Mouse (Mus musculus) lung, embryonic 14.5 days (tissue): ENCODE data around the gene Sh3tc1. TPM values are rescaled to one million over a fixed set of nuclear protein-coding genes. Genes with fewer than 3 reads are reported as not detected.

ENCODE experiments used
- ATAC-seq: fragments of 200-750 bp; cut with Nextera tagmentation; 2 replicates; pipeline ENCODE4 v1.8.0; 2017; ENCODE audit warnings: mild to moderate bottlenecking, moderate TSS enrichment, moderate library complexity; ENCODE audit not compliant: insufficient read depth
- DNase-seq: peaks from one replicate; pipeline ENCODE4 v3.0.0-alpha.2; 2015
- H3K27ac ChIP-seq: fragments of 300-500 bp; sonication (generic); 2 replicates; pipeline ENCODE4 v1.5.1; 2014; ENCODE audit warnings: low read depth, mild to moderate bottlenecking, moderate library complexity
- H3K27me3 ChIP-seq: fragments of 300-500 bp; sonication (generic); 2 replicates; pipeline ENCODE4 v1.6.1; 2014; ENCODE audit warnings: low read length, control low read depth; ENCODE audit not compliant: insufficient read depth
- H3K36me3 ChIP-seq: fragments of 300-500 bp; sonication (generic); 2 replicates; pipeline ENCODE4 v1.6.1; 2014; ENCODE audit warnings: control low read depth; ENCODE audit not compliant: insufficient read depth
- H3K4me1 ChIP-seq: fragments of 300-500 bp; sonication (generic); 2 replicates; pipeline ENCODE4 v1.6.1; 2014; ENCODE audit warnings: antibody characterized with exemption, control low read depth; ENCODE audit not compliant: insufficient read depth
- H3K4me2 ChIP-seq: fragments of 300-500 bp; sonication (generic); 2 replicates; pipeline ENCODE4 v1.6.1; 2014; ENCODE audit warnings: mild to moderate bottlenecking
- H3K4me3 ChIP-seq: fragments of 300-500 bp; sonication (generic); 2 replicates; pipeline ENCODE4 v1.5.1; 2014; ENCODE audit warnings: low read depth, low read length
- H3K9ac ChIP-seq: fragments of 300-500 bp; sonication (generic); 2 replicates; pipeline ENCODE4 v1.6.1; 2014
- H3K9me3 ChIP-seq: fragments of 300-500 bp; sonication (generic); 2 replicates; pipeline ENCODE4 v1.6.1; 2016; ENCODE audit warnings: low read depth, low read length, control low read depth
- CTCF ChIP-seq: IDR thresholded peaks from 2 replicates; pipeline ENCODE4 v1.5.1; 2016; ENCODE audit warnings: antibody characterized with exemption, low read depth
- WGBS: fragments of 180-500 bp; shearing (Covaris S2); extraction: QIAGEN DNeasy Blood & Tissue Kit; methylation state at CpG from one replicate; pipeline ENCODE4 v1.1.7; 2014; 5-methylcytosine and 5-hydroxymethylcytosine counted together
- polyA plus RNA-seq: library from polyadenylated mRNA; unstranded; fragments of >200 nt; fragmentation: Nextera tagmentation; extraction: Ambion mirVana; gene quantifications from 2 replicates; pipeline ENCODE4 v1.2.1, GENCODE M21; 2014

Sh3tc1 gene
- polyA plus RNA-seq, 1 experiment from 2014 or later = 8.7 TPM

DNA sequence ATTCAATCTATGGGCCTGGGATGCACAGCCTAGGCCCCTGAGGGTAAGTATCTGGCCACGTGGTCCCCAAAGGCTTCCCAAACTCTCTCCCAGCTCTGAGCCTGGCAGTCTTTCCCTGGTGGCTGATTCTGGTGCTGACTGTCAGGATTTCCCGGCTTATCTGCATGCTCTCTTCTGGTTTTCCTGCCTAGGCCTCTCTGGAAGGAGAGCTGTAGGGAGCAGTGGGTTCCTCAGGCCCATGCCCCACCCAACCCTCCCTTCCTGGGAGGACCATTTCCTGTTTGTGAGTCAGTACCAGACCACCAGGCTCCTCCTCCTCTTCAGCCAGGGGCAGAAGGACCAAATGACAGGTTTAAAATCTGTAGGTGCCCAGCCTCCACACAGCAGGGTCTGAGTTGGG, 17.1 kb downstream of the Sh3tc1 start:
- DNase-seq (no peak), ATAC-seq (no peak)
- 0 out of 2 replicates have a peak, but pooled peaks cover 6% of the 10 kb centered on the region for H3K4me1 ChIP-seq
- no peak overlapping the region for H3K4me3 ChIP-seq
- H3K4me2 ChIP-seq = no peak overlapping the region
- no peaks in the 10 kb centered on the region for H3K27me3 ChIP-seq
- TF ChIP-seq CTCF = no peak
- H3K9me3 ChIP-seq = no peaks in the 10 kb centered on the region
- WGBS = 30% methylated on average over 2 of the region's 2 CpGs
- no peak overlapping the region for H3K9ac ChIP-seq
- H3K27ac ChIP-seq = no peak overlapping the region
- H3K36me3 ChIP-seq = no peaks in the 10 kb centered on the region

DNA sequence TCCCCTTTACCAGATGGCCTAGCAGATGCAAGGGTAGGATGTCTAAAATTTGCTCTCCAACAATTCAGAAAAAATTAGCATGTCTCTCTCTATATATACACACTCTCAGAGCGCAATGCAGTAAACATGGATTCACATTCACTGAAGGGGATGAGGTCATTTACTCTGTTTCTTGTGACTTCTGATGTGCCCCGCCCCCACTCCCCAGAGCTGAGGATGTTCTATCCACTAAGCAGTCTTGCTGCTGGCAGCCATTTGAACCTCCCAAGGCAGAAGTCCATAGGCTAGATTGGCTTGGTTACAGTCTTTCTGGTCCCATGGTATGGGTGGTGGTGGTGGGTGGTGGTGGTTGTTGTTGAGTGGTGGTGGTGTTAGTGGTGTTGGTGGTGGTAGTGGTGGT, 17.9 kb downstream of the Sh3tc1 start:
- H3K4me3 ChIP-seq = no peak overlapping the region
- H3K4me1 ChIP-seq = 0 out of 2 replicates have a peak, but pooled peaks cover 6% of the 10 kb centered on the region
- H3K27me3 ChIP-seq = no peaks in the 10 kb centered on the region
- H3K27ac ChIP-seq = no peak overlapping the region
- 81% methylated on average over 2 of the region's 2 CpGs for WGBS
- no peaks in the 10 kb centered on the region for H3K36me3 ChIP-seq
- H3K9me3 ChIP-seq = no peaks in the 10 kb centered on the region
- ATAC-seq (no peak), DNase-seq (no peak)
- TF ChIP-seq CTCF = no peak
- no peak overlapping the region for H3K9ac ChIP-seq
- H3K4me2 ChIP-seq = no peak overlapping the region

- Histone ChIP-seq H3K36me3 (no peaks in the 10 kb centered on the region), H3K27ac (no peak overlapping the region), H3K4me3 (no peak overlapping the region), H3K4me1 (0 out of 2 replicates have a peak, but pooled peaks cover 6% of the 10 kb centered on the region), H3K9ac (no peak overlapping the region), H3K27me3 (no peaks in the 10 kb centered on the region), H3K9me3 (no peaks in the 10 kb centered on the region), H3K4me2 (no peak overlapping the region)
- ATAC-seq (no peak), DNase-seq (peak; percentile 72)
- WGBS = 78% methylated on average over 1 of the region's 1 CpGs
- no peak for TF ChIP-seq CTCF
Measured at GRCm38 (mm10) chr5:35719880-35720279, 19.9 kb downstream of the Sh3tc1 start.

- Histone ChIP-seq H3K4me3 (no peak overlapping the region), H3K9ac (no peak overlapping the region), H3K36me3 (no peaks in the 10 kb centered on the region), H3K9me3 (no peaks in the 10 kb centered on the region), H3K27me3 (no peaks in the 10 kb centered on the region), H3K27ac (no peak overlapping the region), H3K4me1 (0 out of 2 replicates have a peak, but pooled peaks cover 6% of the 10 kb centered on the region), H3K4me2 (no peak overlapping the region)
- ATAC-seq (no peak), DNase-seq (no peak)
- no peak for TF ChIP-seq CTCF
Measured at GRCm38 (mm10) chr5:35719343-35719742, 20.4 kb downstream of the Sh3tc1 start.

- H3K4me1 ChIP-seq = 0 out of 2 replicates have a peak, but pooled peaks cover 6% of the 10 kb centered on the region
- H3K4me2 ChIP-seq = no peak overlapping the region
- H3K9ac ChIP-seq = no peak overlapping the region
- WGBS = 67% methylated on average over 11 of the region's 11 CpGs
- H3K27me3 ChIP-seq = no peaks in the 10 kb centered on the region
- DNase-seq (no peak), ATAC-seq (no peak)
- TF ChIP-seq CTCF = no peak
- no peaks in the 10 kb centered on the region for H3K9me3 ChIP-seq
- no peaks in the 10 kb centered on the region for H3K36me3 ChIP-seq
- no peak overlapping the region for H3K27ac ChIP-seq
- H3K4me3 ChIP-seq = no peak overlapping the region
Measured at GRCm38 (mm10) chr5:35718817-35719216, 21.0 kb downstream of the Sh3tc1 start.

DNA sequence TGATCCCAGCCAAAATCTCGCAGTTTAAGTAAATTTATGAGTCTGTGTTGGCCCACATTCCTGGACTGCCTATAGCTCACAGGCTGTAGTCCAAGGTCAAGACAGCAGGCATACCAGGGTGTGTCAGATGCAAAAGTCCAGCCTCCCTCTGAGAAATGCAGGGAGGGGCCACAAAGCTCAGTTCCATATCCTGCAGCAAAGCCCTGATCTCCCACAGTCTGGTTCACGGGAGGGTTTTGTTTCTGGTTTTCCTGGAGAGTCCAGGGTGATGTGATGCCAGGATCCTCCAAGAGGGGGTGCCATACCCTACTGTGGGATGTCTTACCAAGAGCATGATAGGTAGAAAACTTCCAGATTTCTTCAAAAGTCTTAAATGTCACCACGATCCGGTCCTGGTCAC, 21.8 kb downstream of the Sh3tc1 start:
- Histone ChIP-seq H3K9me3 (no peaks in the 10 kb centered on the region), H3K4me3 (no peak overlapping the region), H3K27ac (no peak overlapping the region), H3K4me1 (0 out of 2 replicates have a peak, but pooled peaks cover 6% of the 10 kb centered on the region), H3K36me3 (no peaks in the 10 kb centered on the region), H3K9ac (no peak overlapping the region), H3K4me2 (no peak overlapping the region), H3K27me3 (no peaks in the 10 kb centered on the region)
- WGBS = 32% methylated on average over 4 of the region's 4 CpGs
- peak; percentile 64 for TF ChIP-seq CTCF
- ATAC-seq (peak; percentile 42), DNase-seq (peak; percentile 69)

DNA sequence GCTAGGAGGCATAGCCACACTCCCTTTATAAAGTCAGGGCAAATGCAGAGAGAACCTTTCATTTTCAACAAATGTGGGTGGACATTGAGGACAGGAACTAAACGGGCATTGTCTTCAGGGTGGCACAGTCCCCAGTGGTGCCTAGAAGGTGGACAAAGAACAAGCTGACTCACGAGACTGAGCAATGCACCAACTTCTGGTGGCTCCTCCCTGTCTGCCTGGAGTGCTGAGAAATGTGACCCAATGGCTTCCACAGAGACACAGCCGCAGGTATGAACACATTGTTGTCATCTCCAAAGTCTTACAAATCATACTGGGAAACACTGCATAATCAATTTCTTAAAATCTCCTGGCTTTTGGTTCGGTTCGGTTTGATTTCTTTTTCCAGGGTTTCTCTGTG, 22.3 kb downstream of the Sh3tc1 start:
- H3K9ac ChIP-seq = no peak overlapping the region
- H3K4me3 ChIP-seq = no peak overlapping the region
- H3K4me2 ChIP-seq = no peak overlapping the region
- no peak for TF ChIP-seq CTCF
- ATAC-seq (no peak), DNase-seq (no peak)
- H3K36me3 ChIP-seq = no peaks in the 10 kb centered on the region
- 0 out of 2 replicates have a peak, but pooled peaks cover 6% of the 10 kb centered on the region for H3K4me1 ChIP-seq
- H3K9me3 ChIP-seq = no peaks in the 10 kb centered on the region
- WGBS = 71% methylated on average over 5 of the region's 5 CpGs
- H3K27ac ChIP-seq = no peak overlapping the region
- no peaks in the 10 kb centered on the region for H3K27me3 ChIP-seq
